Mouse (Mus musculus): ENCODE measurements around the gene Riox1.

DNA sequence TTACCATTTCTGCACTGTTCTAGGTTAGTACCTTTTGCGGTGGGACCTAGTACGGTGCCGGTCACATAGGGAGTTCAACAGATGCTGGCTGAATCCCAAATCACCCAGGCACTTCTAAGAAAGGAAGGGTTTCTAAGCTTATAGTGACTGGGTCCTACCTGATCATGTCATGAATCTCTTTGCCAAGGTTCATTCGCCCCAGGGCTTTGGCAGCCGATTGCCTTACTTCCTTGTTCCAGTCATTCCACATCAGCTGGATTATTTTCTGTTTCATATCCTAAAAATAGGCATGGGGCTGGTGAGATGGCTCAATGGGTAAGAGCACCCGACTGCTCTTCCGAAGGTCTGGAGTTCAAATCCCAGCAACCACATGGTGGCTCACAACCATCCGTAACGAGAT, 7.9 kb downstream of the Riox1 start:
- TF ChIP-seq TAL1 (IDR thresholded peaks at IDR 0.05; ENCODE audit: low read length) (no peak), GATA1 (IDR thresholded peaks at IDR 0.05; ENCODE audit: low read length) (no peak)

Measured in erythroblast, embryonic 14.5 days (primary cell).